Mouse (Mus musculus): ENCODE measurements around the gene Mus81. TPM values are rescaled to one million over a fixed set of nuclear protein-coding genes. Genes with fewer than 3 reads are reported as not detected.

Mus81 gene
- polyA plus RNA-seq, 1 experiment = 149 TPM

DNA sequence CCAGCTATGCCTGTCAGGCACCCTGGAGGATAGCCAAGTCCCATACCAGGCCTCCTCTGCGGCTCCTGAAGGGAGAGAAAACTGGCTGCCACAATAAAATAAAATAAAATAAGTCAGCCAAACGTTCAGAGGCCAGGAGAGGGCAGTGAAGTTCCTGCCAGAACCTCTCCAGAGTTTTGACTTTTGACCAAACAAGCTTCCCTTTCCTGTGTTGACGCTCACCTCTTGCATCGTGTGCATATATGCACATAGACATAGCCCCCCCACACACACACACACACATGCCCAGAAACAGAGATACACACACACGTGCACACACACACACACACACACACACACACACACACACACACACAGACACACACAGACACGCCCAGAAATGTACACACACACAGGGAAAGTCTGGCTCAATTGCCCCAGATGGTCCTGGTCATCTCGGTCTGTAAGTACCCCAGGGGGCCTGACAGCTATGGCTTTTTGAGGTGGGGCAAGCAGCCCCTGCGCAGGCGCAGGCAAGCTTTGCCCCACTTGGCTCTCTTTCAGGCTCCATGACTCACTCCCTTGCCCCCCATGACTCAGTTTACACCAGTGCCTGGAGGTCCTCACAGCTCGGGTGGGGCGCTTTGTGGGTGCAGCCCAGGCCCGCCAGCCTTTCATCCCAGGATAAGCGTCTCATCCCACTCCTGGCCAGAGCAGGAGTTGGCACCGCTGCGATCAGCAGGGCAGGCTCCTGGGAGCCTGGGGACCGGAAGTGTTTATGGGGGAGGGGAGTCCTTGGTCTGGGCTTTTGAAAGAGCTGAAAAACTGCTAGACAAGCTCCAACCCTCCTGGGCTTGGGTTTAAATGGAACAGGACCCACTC is 55.0 kb downstream of the Mus81 start:
- WGBS = 2% methylated on average over 16 of the region's 16 CpGs
- DNase-seq = peak; percentile 74
- no peaks in the 10 kb centered on the region for H3K27me3 ChIP-seq (ENCODE audit: control insufficient read depth, insufficient read depth, low read length)
- peak overlapping the region; percentile 40 for H3K27ac ChIP-seq (ENCODE audit: control insufficient read depth, insufficient read depth, low read length)
- peak overlapping the region; percentile 55 for H3K4me3 ChIP-seq (ENCODE audit: control insufficient read depth, insufficient read depth, low read length)
- no peaks in the 10 kb centered on the region for H3K36me3 ChIP-seq (ENCODE audit: control insufficient read depth, insufficient read depth, low read length)
- no peak; the same call in 1 of the 2 replicates for TF ChIP-seq CTCF (IDR thresholded peaks at IDR 0.05; ENCODE audit: borderline replicate concordance, control insufficient read depth, extremely low read depth, insufficient read depth, low read length, poor library complexity)
- peak; percentile 66 for TF ChIP-seq POLR2A (IDR thresholded peaks at IDR 0.05; ENCODE audit: control insufficient read depth, extremely low read depth, insufficient read depth, low read length, poor library complexity)
- peaks cover 35% of the 10 kb centered on the region for H3K4me1 ChIP-seq (replicated peaks; ENCODE audit: control insufficient read depth, insufficient read depth, low read length)

Other genes with a start within 250 kb of the Mus81 start
- 58.9 and 64.9 TPM in 2 replicates for gene Pacs1, start 215.3 kb downstream of the Mus81 start, polyA plus RNA-seq (2012; rRNA removed)
- gene Sf3b2, start 192.9 kb downstream of the Mus81 start, polyA plus RNA-seq (2012; rRNA removed) = 213 and 250 TPM in 2 replicates
- gene Gal3st3, start 190.1 kb downstream of the Mus81 start, polyA plus RNA-seq (2012; rRNA removed) = 4.8 and 6.3 TPM in 2 replicates
- not detected in 2 replicates for gene Catsper1, start 152.7 kb downstream of the Mus81 start, polyA plus RNA-seq (2012; rRNA removed)
- 60.2 and 101 TPM in 2 replicates for gene Cst6, start 138.8 kb downstream of the Mus81 start, polyA plus RNA-seq (2012; rRNA removed)
- 50.0 and 51.3 TPM in 2 replicates for gene Eif1ad, start 121.7 kb downstream of the Mus81 start, polyA plus RNA-seq (2012; rRNA removed)
- gene Banf1, start 121.2 kb downstream of the Mus81 start, polyA plus RNA-seq (2012; rRNA removed) = 294 and 314 TPM in 2 replicates
- gene Sart1, start 99.7 kb downstream of the Mus81 start, polyA plus RNA-seq (2012; rRNA removed) = 41.6 and 48.9 TPM in 2 replicates
- gene Tsga10ip, start 85.9 kb downstream of the Mus81 start, polyA plus RNA-seq (2012; rRNA removed) = 0.14 and 0.59 TPM in 2 replicates
- 112 and 133 TPM in 2 replicates for gene Drap1, start 63.4 kb downstream of the Mus81 start, polyA plus RNA-seq (2012; rRNA removed)
- gene AI837181, start 63.3 kb downstream of the Mus81 start, polyA plus RNA-seq (2012; rRNA removed) = 145 and 149 TPM in 2 replicates
- gene Fosl1, start 40.9 kb downstream of the Mus81 start, polyA plus RNA-seq (2012; rRNA removed) = 0.16 TPM in 1 of 2 replicates, not detected in the other
- 8.1 and 8.2 TPM in 2 replicates for gene Ccdc85b, start 30.5 kb downstream of the Mus81 start, polyA plus RNA-seq (2012; rRNA removed)
- 142 and 157 TPM in 2 replicates for gene Fibp, start 27.8 kb downstream of the Mus81 start, polyA plus RNA-seq (2012; rRNA removed)
- gene Ctsw, start 19.9 kb downstream of the Mus81 start, polyA plus RNA-seq (2012; rRNA removed) = 49.1 and 54.3 TPM in 2 replicates
- 17.3 and 21.6 TPM in 2 replicates for gene Efemp2, start 14.4 kb downstream of the Mus81 start, polyA plus RNA-seq (2012; rRNA removed)
- 1,557 and 1,580 TPM in 2 replicates for gene Cfl1, start 2.1 kb upstream of the Mus81 start, polyA plus RNA-seq (2012; rRNA removed)
- 3.3 and 3.5 TPM in 2 replicates for gene 1700020D05Rik, start 15.4 kb upstream of the Mus81 start, polyA plus RNA-seq (2012; rRNA removed)
- 20.0 and 22.6 TPM in 2 replicates for gene Snx32, start 22.1 kb upstream of the Mus81 start, polyA plus RNA-seq (2012; rRNA removed)
- gene Ovol1, start 72.2 kb upstream of the Mus81 start, polyA plus RNA-seq (2012; rRNA removed) = 1.4 and 1.9 TPM in 2 replicates
- 35.0 and 38.9 TPM in 2 replicates for gene Ap5b1, start 79.6 kb upstream of the Mus81 start, polyA plus RNA-seq (2012; rRNA removed)
- 87.0 and 96.5 TPM in 2 replicates for gene Rnaseh2c, start 113.5 kb upstream of the Mus81 start, polyA plus RNA-seq (2012; rRNA removed)
- gene Kat5, start 121.8 kb upstream of the Mus81 start, polyA plus RNA-seq (2012; rRNA removed) = 90.0 and 106 TPM in 2 replicates
- gene Rela, start 149.1 kb upstream of the Mus81 start, polyA plus RNA-seq (2012; rRNA removed) = 112 and 142 TPM in 2 replicates
- 267 and 301 TPM in 2 replicates for gene Sipa1, start 175.3 kb upstream of the Mus81 start, polyA plus RNA-seq (2012; rRNA removed)
- 141 and 144 TPM in 2 replicates for gene Map3k11, start 200.3 kb upstream of the Mus81 start, polyA plus RNA-seq (2012; rRNA removed)
- 421 and 455 TPM in 2 replicates for gene Pcnx3, start 200.5 kb upstream of the Mus81 start, polyA plus RNA-seq (2012; rRNA removed)
- 0.97 and 1.0 TPM in 2 replicates for gene Kcnk7, start 216.0 kb upstream of the Mus81 start, polyA plus RNA-seq (2012; rRNA removed)
- gene Ehbp1l1, start 237.9 kb upstream of the Mus81 start, polyA plus RNA-seq (2012; rRNA removed) = 55.6 and 61.8 TPM in 2 replicates
- gene Fam89b, start 241.3 kb upstream of the Mus81 start, polyA plus RNA-seq (2012; rRNA removed) = 300 and 312 TPM in 2 replicates